Mouse (Mus musculus): Measurements from ENCODE around the gene AW551984.

The AW551984 gene

GRCm38 (mm10) chr9:39603999-39604453 lies at the start of gene AW551984:
TSS of gene AW551984 (minus strand) at chr9:39604403.
- in situ Hi-C loops (cut with MboI, MseI): loop anchor here (10.0 kb wide), 1 partner anchor 279 kb away; the partner anchor contains the start of gene Olfr948

GRCm38 (mm10) chr9:39647382-39647781 lies 43.2 kb upstream of the AW551984 start:
- in situ Hi-C loops (cut with MboI, MseI): no loop called here

- in situ Hi-C loops (cut with MboI, MseI): no loop called here
Observed at GRCm38 (mm10) chr9:39644785-39645184, 40.6 kb upstream of the AW551984 start, which contains the start of gene Olfr961. TSS of gene Olfr961 (plus strand) at chr9:39645085.

GRCm38 (mm10) chr9:39633913-39634594 lies 29.9 kb upstream of the AW551984 start:
- in situ Hi-C loops (cut with MboI, MseI): no loop called here

- in situ Hi-C loops (cut with MboI, MseI): no loop called here
Observed at GRCm38 (mm10) chr9:39629069-39629468, 24.9 kb upstream of the AW551984 start.

- in situ Hi-C loops (cut with MboI, MseI): no loop called here
Observed at GRCm38 (mm10) chr9:39624711-39625110, 20.5 kb upstream of the AW551984 start.

GRCm38 (mm10) chr9:39623783-39624182 lies 19.6 kb upstream of the AW551984 start:
- in situ Hi-C loops (cut with MboI, MseI): no loop called here

GRCm38 (mm10) chr9:39621073-39621472 lies 16.9 kb upstream of the AW551984 start, which contains the start of gene Olfr960:
TSS of gene Olfr960 (plus strand) at chr9:39621373.
- in situ Hi-C loops (cut with MboI, MseI): no loop called here

- in situ Hi-C loops (cut with MboI, MseI): no loop called here
Observed at GRCm38 (mm10) chr9:39611953-39612352, 7.8 kb upstream of the AW551984 start.

- in situ Hi-C loops (cut with MboI, MseI): no loop called here
Observed at GRCm38 (mm10) chr9:39610355-39610754, 6.2 kb upstream of the AW551984 start, which contains the start of gene Olfr148. TSS of gene Olfr148 (plus strand) at chr9:39610655.

GRCm38 (mm10) chr9:39608497-39608896 lies 4.3 kb upstream of the AW551984 start:
- in situ Hi-C loops (cut with MboI, MseI): loop anchor here (10.0 kb wide), 1 partner anchor 284 kb away; the partner anchor contains the start of gene Olfr948

GRCm38 (mm10) chr9:39603333-39603845 lies 814 bp downstream of the AW551984 start:
- in situ Hi-C loops (cut with MboI, MseI): loop anchor here (10.0 kb wide), 1 partner anchor 279 kb away; the partner anchor contains the start of gene Olfr948

- in situ Hi-C loops (cut with MboI, MseI): loop anchor here (10.0 kb wide), 1 partner anchor 278 kb away; the partner anchor contains the start of gene Olfr948
Observed at GRCm38 (mm10) chr9:39602536-39603332, 1.5 kb downstream of the AW551984 start.

GRCm38 (mm10) chr9:39577050-39577449 lies 27.2 kb downstream of the AW551984 start:
- in situ Hi-C loops (cut with MboI, MseI): no loop called here

- in situ Hi-C loops (cut with MboI, MseI): no loop called here
Observed at GRCm38 (mm10) chr9:39575469-39575868, 28.7 kb downstream of the AW551984 start, which contains the start of gene Olfr959. TSS of gene Olfr959 (minus strand) at chr9:39575569.

- in situ Hi-C loops (cut with MboI, MseI): no loop called here
Observed at GRCm38 (mm10) chr9:39558349-39558647, 45.9 kb downstream of the AW551984 start.

GRCm38 (mm10) chr9:39557529-39558348 lies 46.5 kb downstream of the AW551984 start:
- in situ Hi-C loops (cut with MboI, MseI): no loop called here

- in situ Hi-C loops (cut with MboI, MseI): no loop called here
Observed at GRCm38 (mm10) chr9:39553946-39554345, 50.3 kb downstream of the AW551984 start, which contains the start of gene Olfr958. TSS of gene Olfr958 (minus strand) at chr9:39554054.

GRCm38 (mm10) chr9:39550806-39551205 lies 53.4 kb downstream of the AW551984 start:
- in situ Hi-C loops (cut with MboI, MseI): no loop called here

All from T-helper 2 cell (primary cell).